Mouse (Mus musculus): ENCODE measurements around the gene Tnrc6a. TPM values are rescaled to one million over a fixed set of nuclear protein-coding genes. Genes with fewer than 3 reads are reported as not detected.

The Tnrc6a gene
- polyA plus RNA-seq, 1 experiment from 2014 or later: 63.2 TPM

DNA sequence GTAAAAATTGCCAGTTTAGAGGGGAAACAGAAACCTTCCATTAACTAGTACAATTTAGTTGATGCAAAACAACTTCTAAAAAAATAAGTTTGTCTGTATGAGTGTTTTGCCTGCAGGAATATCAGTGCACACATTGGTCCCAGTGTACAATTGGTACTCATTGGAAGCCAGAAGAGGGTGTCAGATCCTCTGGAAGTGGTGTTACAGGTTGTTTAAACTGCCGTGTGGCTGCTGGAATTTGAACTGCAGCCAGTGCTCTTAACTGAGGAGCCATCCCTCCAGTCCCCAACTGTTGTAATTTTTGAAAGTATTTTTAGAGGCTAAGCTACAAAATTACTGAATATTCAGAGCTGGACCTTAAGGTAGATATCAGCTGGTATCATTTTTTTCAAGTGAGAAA, 4.3 kb downstream of the Tnrc6a start:
- Histone ChIP-seq H3K27ac (no peak overlapping the region), H3K4me2 (no peak overlapping the region), H3K9ac (no peak overlapping the region), H3K4me1 (replicated peaks) (peaks cover 54% of the 10 kb centered on the region), H3K36me3 (peaks cover 6% of the 10 kb centered on the region), H3K4me3 (no peak overlapping the region), H3K9me3 (no peaks in the 10 kb centered on the region), H3K27me3 (no peaks in the 10 kb centered on the region)
- WGBS: 61% methylated on average over 1 of the region's 1 CpGs
- ATAC-seq (ENCODE audit: low FRiP score): no peak

DNA sequence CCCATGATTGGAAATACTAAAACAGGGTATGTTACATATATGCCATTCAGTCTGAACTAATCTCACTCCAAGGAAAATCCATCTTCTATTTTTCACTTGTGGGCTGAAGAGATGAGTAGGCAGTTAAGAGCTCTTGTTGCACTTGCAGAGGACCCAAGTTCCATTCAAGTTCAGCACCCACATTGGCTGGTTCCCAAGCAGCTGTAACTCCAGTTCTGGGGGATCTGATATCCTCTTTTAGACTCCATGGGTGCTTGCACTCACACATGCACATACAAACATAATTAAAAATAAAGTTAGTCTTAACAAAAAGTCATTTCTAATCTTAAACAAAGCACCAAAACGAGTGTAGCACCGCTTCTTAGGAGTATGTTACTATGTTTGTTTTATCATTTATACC, 5.4 kb downstream of the Tnrc6a start:
- H3K9me3 ChIP-seq: no peaks in the 10 kb centered on the region
- H3K36me3 ChIP-seq: peaks cover 6% of the 10 kb centered on the region
- no peak overlapping the region for H3K27ac ChIP-seq
- no peak overlapping the region for H3K9ac ChIP-seq
- no peak overlapping the region for H3K4me2 ChIP-seq
- no peak for ATAC-seq (ENCODE audit: low FRiP score)
- peaks cover 60% of the 10 kb centered on the region for H3K4me1 ChIP-seq (replicated peaks)
- 93% methylated on average over 2 of the region's 2 CpGs for WGBS
- no peak overlapping the region for H3K4me3 ChIP-seq
- H3K27me3 ChIP-seq: no peaks in the 10 kb centered on the region

- no peak for ATAC-seq (ENCODE audit: low FRiP score)
- H3K36me3 ChIP-seq: peaks cover 6% of the 10 kb centered on the region
- H3K27ac ChIP-seq: no peak overlapping the region
- H3K4me2 ChIP-seq: no peak overlapping the region
- WGBS: 53% methylated on average over 2 of the region's 2 CpGs
- H3K9ac ChIP-seq: no peak overlapping the region
- peaks cover 67% of the 10 kb centered on the region for H3K4me1 ChIP-seq (replicated peaks)
- H3K4me3 ChIP-seq: no peak overlapping the region
- H3K27me3 ChIP-seq: no peaks in the 10 kb centered on the region
- H3K9me3 ChIP-seq: no peaks in the 10 kb centered on the region
These were observed 6.5 kb downstream of the Tnrc6a start for GRCm38 (mm10) chr7:123130198-123130597.

GRCm38 (mm10) chr7:123132401-123132800, 8.7 kb downstream of the Tnrc6a start:
- Histone ChIP-seq H3K36me3 (peaks cover 10% of the 10 kb centered on the region), H3K27ac (no peak overlapping the region), H3K4me3 (no peak overlapping the region), H3K4me2 (no peak overlapping the region), H3K9me3 (no peaks in the 10 kb centered on the region), H3K27me3 (no peaks in the 10 kb centered on the region), H3K9ac (no peak overlapping the region), H3K4me1 (replicated peaks) (peaks cover 66% of the 10 kb centered on the region)
- 85% methylated on average over 2 of the region's 2 CpGs for WGBS
- no peak for ATAC-seq (ENCODE audit: low FRiP score)

- Histone ChIP-seq H3K9ac (no peak overlapping the region), H3K4me2 (no peak overlapping the region), H3K4me1 (replicated peaks) (peaks cover 64% of the 10 kb centered on the region), H3K27ac (no peak overlapping the region), H3K36me3 (peaks cover 13% of the 10 kb centered on the region; the same call in 1 of the 2 replicates), H3K9me3 (no peaks in the 10 kb centered on the region), H3K4me3 (no peak overlapping the region), H3K27me3 (no peaks in the 10 kb centered on the region)
- ATAC-seq (ENCODE audit: low FRiP score): no peak
- WGBS: 55% methylated on average over 2 of the region's 2 CpGs
These were observed 11.2 kb downstream of the Tnrc6a start for GRCm38 (mm10) chr7:123134876-123135275.

DNA sequence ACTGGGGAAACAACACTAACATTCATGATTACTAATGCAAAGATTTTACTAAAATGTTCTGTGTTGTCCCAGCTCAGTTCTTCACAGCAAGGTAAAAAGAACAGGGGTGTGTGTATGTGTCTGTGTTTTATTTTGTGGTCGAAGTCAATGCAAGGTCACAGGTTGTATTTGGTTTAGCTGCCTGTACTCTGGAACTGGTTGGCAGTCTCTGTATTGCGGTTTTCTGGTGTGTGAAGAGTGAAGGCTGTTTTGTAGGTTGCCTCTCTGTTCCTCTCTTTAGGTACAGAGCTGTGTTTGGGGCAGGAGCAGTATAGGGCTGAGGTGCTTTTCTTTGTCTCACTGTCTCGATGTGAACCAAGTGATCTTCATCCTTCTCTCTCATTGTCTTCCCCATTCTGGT, 12.0 kb downstream of the Tnrc6a start:
- H3K27me3 ChIP-seq: no peaks in the 10 kb centered on the region
- no peaks in the 10 kb centered on the region for H3K9me3 ChIP-seq
- H3K9ac ChIP-seq: no peak overlapping the region
- no peak overlapping the region for H3K27ac ChIP-seq
- H3K36me3 ChIP-seq: peaks cover 13% of the 10 kb centered on the region; the same call in 1 of the 2 replicates
- peaks cover 57% of the 10 kb centered on the region for H3K4me1 ChIP-seq (replicated peaks)
- no peak overlapping the region for H3K4me2 ChIP-seq
- no peak overlapping the region for H3K4me3 ChIP-seq
- 80% methylated on average over 3 of the region's 3 CpGs for WGBS
- no peak for ATAC-seq (ENCODE audit: low FRiP score)

DNA sequence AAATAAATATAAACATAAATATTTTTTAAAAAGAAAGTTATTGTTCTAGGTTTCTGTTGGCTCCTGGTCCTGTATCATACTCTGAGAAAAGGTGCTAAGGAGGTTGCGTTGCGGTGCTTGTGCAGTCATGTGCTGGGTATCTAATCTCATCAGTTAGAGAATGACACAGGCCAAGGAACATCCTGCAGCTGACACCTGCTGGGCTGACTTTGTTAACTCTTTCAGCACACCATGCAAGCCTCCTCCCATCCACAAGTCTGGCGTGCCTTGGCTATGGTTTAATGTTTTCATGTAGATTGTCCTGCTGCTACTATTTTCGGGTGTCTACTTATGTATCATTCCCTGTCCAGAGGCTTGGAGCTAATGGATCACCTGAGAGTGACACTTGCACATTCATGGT, 14.3 kb downstream of the Tnrc6a start:
- no peaks in the 10 kb centered on the region for H3K27me3 ChIP-seq
- 77% methylated on average over 4 of the region's 4 CpGs for WGBS
- no peak overlapping the region for H3K4me3 ChIP-seq
- no peak for ATAC-seq (ENCODE audit: low FRiP score)
- H3K9me3 ChIP-seq: no peaks in the 10 kb centered on the region
- no peak overlapping the region for H3K4me2 ChIP-seq
- H3K9ac ChIP-seq: no peak overlapping the region
- peaks cover 44% of the 10 kb centered on the region for H3K4me1 ChIP-seq (replicated peaks)
- no peak overlapping the region for H3K27ac ChIP-seq
- H3K36me3 ChIP-seq: peaks cover 13% of the 10 kb centered on the region; the same call in 1 of the 2 replicates

- H3K4me3 ChIP-seq: no peak overlapping the region
- H3K9ac ChIP-seq: no peak overlapping the region
- H3K27ac ChIP-seq: no peak overlapping the region
- no peak for ATAC-seq (ENCODE audit: low FRiP score)
- 0 out of 2 replicates have a peak, but pooled peaks cover 5% of the 10 kb centered on the region for H3K4me1 ChIP-seq (replicated peaks)
- H3K9me3 ChIP-seq: no peaks in the 10 kb centered on the region
- H3K4me2 ChIP-seq: no peak overlapping the region
- 92% methylated on average over 10 of the region's 10 CpGs for WGBS
- no peaks in the 10 kb centered on the region for H3K27me3 ChIP-seq
- peaks cover 8% of the 10 kb centered on the region for H3K36me3 ChIP-seq
These were observed 22.6 kb downstream of the Tnrc6a start for GRCm38 (mm10) chr7:123146141-123146846.

GRCm38 (mm10) chr7:123147787-123148186, 24.1 kb downstream of the Tnrc6a start:
- no peak overlapping the region for H3K4me2 ChIP-seq
- H3K27me3 ChIP-seq: no peaks in the 10 kb centered on the region
- H3K4me1 ChIP-seq (replicated peaks): no peaks in the 10 kb centered on the region
- no peaks in the 10 kb centered on the region for H3K9me3 ChIP-seq
- no peak for ATAC-seq (ENCODE audit: low FRiP score)
- no peak overlapping the region for H3K4me3 ChIP-seq
- no peak overlapping the region for H3K27ac ChIP-seq
- peaks cover 8% of the 10 kb centered on the region for H3K36me3 ChIP-seq
- WGBS: 98% methylated on average over 2 of the region's 2 CpGs
- no peak overlapping the region for H3K9ac ChIP-seq

GRCm38 (mm10) chr7:123148935-123149334, 25.2 kb downstream of the Tnrc6a start:
- no peak for ATAC-seq (ENCODE audit: low FRiP score)
- 91% methylated on average over 9 of the region's 9 CpGs for WGBS
- no peak overlapping the region for H3K27ac ChIP-seq

GRCm38 (mm10) chr7:123162346-123162745, 38.7 kb downstream of the Tnrc6a start:
- Histone ChIP-seq H3K27me3 (no peaks in the 10 kb centered on the region), H3K27ac (no peak overlapping the region), H3K4me3 (no peak overlapping the region), H3K4me2 (no peak overlapping the region), H3K9me3 (no peaks in the 10 kb centered on the region), H3K4me1 (replicated peaks) (no peaks in the 10 kb centered on the region), H3K36me3 (peaks cover 52% of the 10 kb centered on the region), H3K9ac (no peak overlapping the region)
- 96% methylated on average over 10 of the region's 10 CpGs for WGBS
- ATAC-seq (ENCODE audit: low FRiP score): no peak

More at GRCm38 (mm10) chr7:123148935-123149334, 25.2 kb downstream of the Tnrc6a start:
- Histone ChIP-seq H3K4me3 (no peak overlapping the region), H3K9ac (no peak overlapping the region), H3K36me3 (peaks cover 13% of the 10 kb centered on the region), H3K4me2 (no peak overlapping the region), H3K27me3 (no peaks in the 10 kb centered on the region), H3K4me1 (replicated peaks) (no peaks in the 10 kb centered on the region), H3K9me3 (no peaks in the 10 kb centered on the region)

DNA sequence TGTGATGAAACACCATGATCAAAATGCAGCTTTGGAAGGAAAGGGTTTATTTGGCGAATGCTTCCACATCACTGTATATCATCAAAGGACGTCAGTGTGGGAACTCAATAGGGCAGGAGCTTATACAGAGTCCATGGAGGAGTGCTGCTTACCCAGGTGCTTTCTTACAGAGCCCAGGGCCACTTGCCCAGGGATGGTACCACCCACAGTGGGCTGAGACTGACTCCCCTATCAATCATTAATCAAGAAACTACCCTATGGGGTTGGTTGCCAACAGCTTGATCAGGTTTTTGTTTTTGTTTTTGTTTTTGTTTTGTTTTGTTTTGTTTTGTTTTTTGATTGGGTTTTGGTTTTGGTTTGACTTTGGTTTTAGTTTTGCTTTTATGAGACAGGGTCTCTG, 43.8 kb downstream of the Tnrc6a start:
- H3K27ac ChIP-seq: no peak overlapping the region
- H3K9ac ChIP-seq: no peak overlapping the region
- no peak overlapping the region for H3K4me2 ChIP-seq
- no peaks in the 10 kb centered on the region for H3K4me1 ChIP-seq (replicated peaks)
- H3K36me3 ChIP-seq: peaks cover 84% of the 10 kb centered on the region
- WGBS: 98% methylated on average over 2 of the region's 2 CpGs
- H3K9me3 ChIP-seq: no peaks in the 10 kb centered on the region
- ATAC-seq (ENCODE audit: low FRiP score): no peak
- H3K4me3 ChIP-seq: no peak overlapping the region
- H3K27me3 ChIP-seq: no peaks in the 10 kb centered on the region

GRCm38 (mm10) chr7:123169618-123170017, 45.9 kb downstream of the Tnrc6a start:
- WGBS: 97% methylated on average over 2 of the region's 2 CpGs
- Histone ChIP-seq H3K4me2 (no peak overlapping the region), H3K27me3 (no peaks in the 10 kb centered on the region), H3K4me1 (replicated peaks) (no peaks in the 10 kb centered on the region), H3K9ac (no peak overlapping the region), H3K4me3 (no peak overlapping the region), H3K27ac (no peak overlapping the region), H3K36me3 (peaks cover 81% of the 10 kb centered on the region), H3K9me3 (no peaks in the 10 kb centered on the region)
- ATAC-seq (ENCODE audit: low FRiP score): no peak

Data from hindbrain, embryonic 13.5 days (tissue).